Mouse (Mus musculus) CD4-positive naive resting alpha-beta T cell, adult 57 days (primary cell): ENCODE measurements around the gene Colgalt2. TPM values are rescaled to one million over a fixed set of nuclear protein-coding genes. Genes with fewer than 3 reads are reported as not detected.

Experiments
- total RNA-seq: library from RNA; stranded (reverse); gene quantifications from one replicate; pipeline ENCODE4 v1.2.4, GENCODE M21; 2023

Gene Colgalt2
- not detected for total RNA-seq

GRCm38 (mm10) chr1:152399790-152400555 lies at the start of gene Colgalt2:
Gene Colgalt2, plus strand, starts transcription at chr1:152399830.

DNA sequence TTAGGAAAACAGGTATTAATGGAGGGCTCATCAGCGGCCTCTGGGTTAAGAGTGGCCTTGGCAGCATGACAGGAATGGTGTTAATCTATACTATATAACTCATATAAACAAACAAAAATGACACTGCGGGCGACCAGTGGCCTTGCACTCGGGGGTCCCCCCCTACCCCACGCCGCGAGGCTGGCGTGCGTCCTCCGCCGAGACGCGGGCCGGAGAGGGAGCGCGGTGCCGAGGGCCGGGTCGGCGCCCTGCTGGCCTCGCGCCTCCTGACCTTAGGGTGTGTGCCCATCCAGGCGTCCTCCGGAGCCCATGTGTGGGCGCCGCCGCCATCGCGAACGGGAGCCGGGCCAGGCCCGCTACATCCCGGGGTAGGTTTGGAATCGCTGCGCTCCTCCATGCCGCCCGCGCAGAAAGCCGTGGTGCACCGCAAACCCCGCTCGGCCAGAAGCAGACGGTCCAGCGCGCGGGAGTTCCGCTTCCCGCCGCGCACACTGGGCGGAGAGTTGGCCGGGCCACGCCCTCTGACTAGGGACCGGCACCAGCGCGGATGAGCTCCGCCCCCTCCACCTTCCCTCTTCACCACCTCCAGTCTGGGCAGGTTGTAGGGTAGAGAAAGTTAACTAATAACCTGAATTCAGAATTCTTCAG lies 13.3 kb upstream of the Colgalt2 start, which contains the start of gene Tsen15:
Gene Tsen15, minus strand, starts transcription at position 501 of the 648 bp plus-strand sequence.

Other genes starting within 250 kb of the Colgalt2 start
- 21.5 TPM for gene Tsen15, start 13.1 kb upstream of the Colgalt2 start, total RNA-seq